Mouse (Mus musculus): ENCODE data around the gene Itga6. TPM values are rescaled to one million over a fixed set of nuclear protein-coding genes. Genes with fewer than 3 reads are reported as not detected.

Gene Itga6
- total RNA-seq (2021), result 10 to 100 TPM; 45.3 to 65.8 TPM
- 31.8 and 58.9 TPM in 2 replicates for polyA plus RNA-seq (2012; rRNA removed)
- long read RNA-seq, full-length matches to known transcripts, result 12 of 25 reads
- long read RNA-seq, partial matches to known transcripts, result 9 of 25 reads
- long read RNA-seq, other reads (novel, unspliced or antisense), result 4 of 25 reads

DNA sequence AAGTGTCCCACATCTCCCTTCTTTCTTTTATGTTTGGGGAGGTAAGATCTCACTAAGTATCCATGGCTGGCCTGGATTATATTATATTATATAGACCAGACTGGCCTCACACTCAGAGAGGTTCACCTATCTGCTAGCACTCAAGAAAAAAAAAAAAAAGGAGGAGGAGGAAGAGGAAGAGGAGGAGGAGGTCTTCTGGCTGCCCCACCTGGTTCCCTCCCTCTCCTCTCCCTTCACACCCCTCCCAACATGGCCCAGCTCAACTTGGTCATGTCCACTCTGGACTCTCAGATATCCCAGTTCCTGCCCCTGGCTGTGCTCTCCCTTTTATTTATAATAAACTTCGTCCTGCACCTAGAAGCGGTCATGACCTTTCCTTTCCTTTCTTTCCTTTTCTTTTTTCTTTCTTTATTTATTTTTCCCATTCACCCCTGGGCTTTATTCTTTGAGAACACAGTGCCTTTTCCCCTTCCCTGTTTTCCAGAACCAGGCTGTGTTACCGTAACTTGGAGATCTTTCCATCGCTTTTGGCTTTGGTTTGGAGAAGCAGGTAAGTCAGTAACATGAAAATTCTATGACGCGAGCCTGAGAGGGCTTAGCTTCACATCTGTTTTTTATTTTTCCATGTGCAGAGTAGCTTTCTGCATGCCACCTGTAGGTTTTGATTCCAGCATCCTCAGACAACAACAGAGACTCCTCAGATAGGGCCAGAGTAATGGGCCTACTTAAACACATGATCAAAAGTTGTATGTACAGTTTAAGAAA lies at the start of gene Itga6:
Gene Itga6, plus strand, starts transcription at position 7 of the 765 bp plus-strand sequence.
- Histone ChIP-seq H3K27ac (no peak within 1 kb of the TSS), H3K79me2 (replicated peaks; ENCODE audit: control insufficient read depth, insufficient read depth, low read length) (no peaks in the 10 kb centered on the region), H3K4me3 (no peak within 1 kb of the TSS), H3K9ac (ENCODE audit: low read depth, low read length) (no peak within 1 kb of the TSS), H3K36me3 (ENCODE audit: control insufficient read depth, insufficient read depth, low read length) (no peaks in the 10 kb centered on the region), H3K27me3 (ENCODE audit: control insufficient read depth, insufficient read depth, low read length) (no peaks in the 10 kb centered on the region), H3K4me1 (ENCODE audit: control insufficient read depth, insufficient read depth, low read length) (no peaks in the 10 kb centered on the region)
- DNase-seq, result no peak
- TF ChIP-seq EP300 (IDR thresholded peaks at IDR 0.05; ENCODE audit: insufficient read depth, low read depth, low read length) (no peak), POLR2A (IDR thresholded peaks at IDR 0.05; ENCODE audit: insufficient read depth, low read depth, low read length) (no peak), CTCF (IDR thresholded peaks at IDR 0.05) (no peak)
- intact Hi-C loops (cut with DNase I), result no loop called here
- 87% methylated on average over 6 of the region's 6 CpGs for WGBS

DNA sequence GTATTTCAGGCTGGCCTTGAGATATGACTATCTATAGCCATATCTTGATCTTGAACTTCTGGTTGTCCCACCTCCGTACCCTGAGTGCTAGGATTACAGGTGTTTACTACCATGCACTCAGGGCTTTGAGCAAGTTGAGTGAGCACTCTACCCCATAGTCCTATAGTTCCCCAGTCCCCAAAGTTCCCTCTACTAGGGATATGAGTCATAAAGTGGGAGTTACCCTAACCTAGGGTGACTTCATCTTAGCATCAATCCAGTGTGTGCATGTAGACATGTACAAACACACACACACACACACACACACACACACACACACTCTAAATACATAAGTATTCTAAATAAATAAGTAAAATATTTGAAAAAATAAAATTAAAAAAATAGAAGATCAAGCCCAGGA lies 48.6 kb upstream of the Itga6 start:
- DNase-seq, result no peak
- no peak overlapping the region for H3K9ac ChIP-seq (ENCODE audit: low read depth, low read length)
- H3K79me2 ChIP-seq (replicated peaks; ENCODE audit: control insufficient read depth, insufficient read depth, low read length), result no peaks in the 10 kb centered on the region
- H3K27me3 ChIP-seq (ENCODE audit: control insufficient read depth, insufficient read depth, low read length), result no peaks in the 10 kb centered on the region
- TF ChIP-seq POLR2A (IDR thresholded peaks at IDR 0.05; ENCODE audit: insufficient read depth, low read depth, low read length) (no peak), EP300 (IDR thresholded peaks at IDR 0.05; ENCODE audit: insufficient read depth, low read depth, low read length) (no peak), CTCF (IDR thresholded peaks at IDR 0.05) (no peak)
- 100% methylated on average over 1 of the region's 1 CpGs for WGBS
- H3K4me3 ChIP-seq, result no peak overlapping the region
- peaks cover 3% of the 10 kb centered on the region; the same call in 1 of the 2 replicates for H3K36me3 ChIP-seq (ENCODE audit: control insufficient read depth, insufficient read depth, low read length)
- H3K4me1 ChIP-seq (ENCODE audit: control insufficient read depth, insufficient read depth, low read length), result peaks cover 13% of the 10 kb centered on the region
- intact Hi-C loops (cut with DNase I), result no loop called here
- H3K27ac ChIP-seq, result no peak overlapping the region

DNA sequence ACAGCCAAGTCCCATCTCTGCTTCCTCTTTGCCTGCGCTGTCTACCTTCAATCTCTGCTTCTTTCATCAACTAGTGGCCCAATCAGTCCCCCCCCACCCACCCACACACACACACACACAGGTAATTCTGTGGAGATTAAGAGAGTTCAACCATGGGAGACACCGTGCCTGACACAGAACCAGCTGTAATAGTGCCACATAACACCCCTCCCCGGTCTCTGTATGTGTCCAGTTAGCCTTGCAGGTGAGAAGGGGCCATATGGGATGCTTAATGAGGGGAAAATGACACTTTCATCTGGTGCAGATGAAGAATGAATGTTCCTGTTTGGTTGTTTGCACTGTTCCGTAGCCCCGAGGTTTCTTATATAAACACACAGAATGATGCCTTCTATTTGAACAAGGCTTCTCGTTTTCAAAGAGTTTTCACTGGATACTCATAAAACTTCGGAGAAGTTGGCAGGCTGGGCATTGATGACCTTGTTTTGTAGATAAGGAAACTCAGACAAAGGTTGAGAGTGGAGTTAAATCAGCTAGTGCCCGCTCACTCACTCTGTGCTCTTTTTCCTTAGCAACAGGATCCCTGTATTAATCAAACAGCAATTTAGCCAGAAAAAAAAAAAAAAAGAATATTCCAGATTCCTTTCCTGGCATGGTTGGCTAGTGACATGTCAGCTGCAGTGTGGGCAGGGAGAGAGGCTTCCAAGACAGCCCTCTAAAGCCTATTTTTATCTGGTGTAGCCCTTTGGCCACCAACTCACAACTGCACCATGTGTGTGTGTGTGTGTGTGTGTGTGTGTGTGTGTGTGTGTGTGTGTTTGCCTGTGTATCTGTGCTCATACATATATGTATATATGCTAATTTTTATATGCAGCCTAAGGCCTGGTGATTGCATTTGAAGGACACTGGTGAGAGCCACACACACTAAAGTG lies 47.7 kb upstream of the Itga6 start:
- Histone ChIP-seq H3K4me1 (ENCODE audit: control insufficient read depth, insufficient read depth, low read length) (peaks cover 13% of the 10 kb centered on the region), H3K9ac (ENCODE audit: low read depth, low read length) (no peak overlapping the region), H3K36me3 (ENCODE audit: control insufficient read depth, insufficient read depth, low read length) (peaks cover 3% of the 10 kb centered on the region; the same call in 1 of the 2 replicates), H3K27me3 (ENCODE audit: control insufficient read depth, insufficient read depth, low read length) (no peaks in the 10 kb centered on the region), H3K27ac (no peak overlapping the region), H3K79me2 (replicated peaks; ENCODE audit: control insufficient read depth, insufficient read depth, low read length) (no peaks in the 10 kb centered on the region), H3K4me3 (no peak overlapping the region)
- WGBS, result 70% methylated on average over 8 of the region's 8 CpGs
- TF ChIP-seq EP300 (IDR thresholded peaks at IDR 0.05; ENCODE audit: insufficient read depth, low read depth, low read length) (no peak), CTCF (IDR thresholded peaks at IDR 0.05) (no peak), POLR2A (IDR thresholded peaks at IDR 0.05; ENCODE audit: insufficient read depth, low read depth, low read length) (no peak)
- DNase-seq, result no peak
- intact Hi-C loops (cut with DNase I), result no loop called here

DNA sequence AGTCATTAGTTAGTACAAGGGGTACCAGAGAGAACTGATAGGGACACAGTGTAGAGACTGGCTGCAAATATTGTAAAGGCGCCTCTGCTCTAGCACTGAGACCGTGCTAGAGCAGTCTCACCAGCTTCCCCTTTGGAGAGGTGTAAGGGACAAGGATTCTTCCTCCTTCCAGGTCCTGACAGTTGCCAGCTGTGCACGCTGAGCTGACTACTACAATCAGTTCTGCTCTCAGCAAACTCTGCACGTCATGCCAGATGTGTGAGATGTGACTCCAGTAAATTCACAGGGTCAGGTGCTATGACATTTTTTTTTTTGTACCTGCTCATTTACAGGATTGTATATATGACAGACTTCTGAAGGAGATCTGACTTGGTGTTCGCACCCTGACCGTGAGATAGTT lies 47.0 kb upstream of the Itga6 start:
- H3K79me2 ChIP-seq (replicated peaks; ENCODE audit: control insufficient read depth, insufficient read depth, low read length), result no peaks in the 10 kb centered on the region
- H3K4me3 ChIP-seq, result no peak overlapping the region
- H3K4me1 ChIP-seq (ENCODE audit: control insufficient read depth, insufficient read depth, low read length), result peaks cover 13% of the 10 kb centered on the region
- H3K27ac ChIP-seq, result no peak overlapping the region
- 76% methylated on average over 6 of the region's 6 CpGs for WGBS
- no peak for TF ChIP-seq CTCF (IDR thresholded peaks at IDR 0.05)
- TF ChIP-seq POLR2A (IDR thresholded peaks at IDR 0.05; ENCODE audit: insufficient read depth, low read depth, low read length), result no peak
- TF ChIP-seq EP300 (IDR thresholded peaks at IDR 0.05; ENCODE audit: insufficient read depth, low read depth, low read length), result no peak
- DNase-seq, result no peak
- H3K9ac ChIP-seq (ENCODE audit: low read depth, low read length), result no peak overlapping the region
- peaks cover 3% of the 10 kb centered on the region; the same call in 1 of the 2 replicates for H3K36me3 ChIP-seq (ENCODE audit: control insufficient read depth, insufficient read depth, low read length)
- intact Hi-C loops (cut with DNase I), result no loop called here
- H3K27me3 ChIP-seq (ENCODE audit: control insufficient read depth, insufficient read depth, low read length), result no peaks in the 10 kb centered on the region

DNA sequence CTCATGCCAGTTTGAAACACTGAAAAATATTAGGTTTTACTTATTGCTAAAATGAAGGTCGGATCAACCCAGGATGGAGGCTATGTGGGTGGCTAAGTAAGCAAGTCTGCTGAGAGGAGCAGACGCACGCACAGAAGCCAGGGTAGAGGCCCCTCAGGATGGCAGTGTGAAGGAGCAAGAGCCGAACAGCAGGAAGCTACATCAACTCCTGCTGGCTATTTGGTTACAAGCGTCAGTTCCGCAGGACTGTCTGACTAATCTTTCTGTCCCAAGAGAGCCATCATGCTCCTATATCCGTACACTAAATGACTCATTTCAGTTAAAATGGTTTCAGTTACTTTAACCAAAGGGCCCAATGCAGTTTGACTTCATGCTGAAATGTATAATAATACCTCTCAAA lies 46.5 kb upstream of the Itga6 start:
- no peak for DNase-seq
- Histone ChIP-seq H3K27me3 (ENCODE audit: control insufficient read depth, insufficient read depth, low read length) (no peaks in the 10 kb centered on the region), H3K79me2 (replicated peaks; ENCODE audit: control insufficient read depth, insufficient read depth, low read length) (no peaks in the 10 kb centered on the region), H3K27ac (no peak overlapping the region), H3K36me3 (ENCODE audit: control insufficient read depth, insufficient read depth, low read length) (peaks cover 3% of the 10 kb centered on the region; the same call in 1 of the 2 replicates), H3K4me3 (no peak overlapping the region), H3K9ac (ENCODE audit: low read depth, low read length) (no peak overlapping the region), H3K4me1 (ENCODE audit: control insufficient read depth, insufficient read depth, low read length) (peaks cover 13% of the 10 kb centered on the region)
- TF ChIP-seq CTCF (IDR thresholded peaks at IDR 0.05) (no peak), POLR2A (IDR thresholded peaks at IDR 0.05; ENCODE audit: insufficient read depth, low read depth, low read length) (no peak)
- intact Hi-C loops (cut with DNase I), result no loop called here
- 40% methylated on average over 7 of the region's 7 CpGs for WGBS

All from heart, adult 2 months (tissue).